Mouse (Mus musculus) naive thymus-derived CD4-positive, alpha-beta T cell, adult 5 months (primary cell): ENCODE measurements around the gene AW209491. TPM values are rescaled to one million over a fixed set of nuclear protein-coding genes. Genes with fewer than 3 reads are reported as not detected.

Experiments
- polyA plus RNA-seq: library from polyadenylated mRNA; unstranded; fragments of 100-300 nt; shearing (Covaris generic); gene quantifications from one replicate; pipeline ENCODE4 v1.2.1, GENCODE M21; 2017

Gene AW209491
- 7.8 TPM for polyA plus RNA-seq

DNA sequence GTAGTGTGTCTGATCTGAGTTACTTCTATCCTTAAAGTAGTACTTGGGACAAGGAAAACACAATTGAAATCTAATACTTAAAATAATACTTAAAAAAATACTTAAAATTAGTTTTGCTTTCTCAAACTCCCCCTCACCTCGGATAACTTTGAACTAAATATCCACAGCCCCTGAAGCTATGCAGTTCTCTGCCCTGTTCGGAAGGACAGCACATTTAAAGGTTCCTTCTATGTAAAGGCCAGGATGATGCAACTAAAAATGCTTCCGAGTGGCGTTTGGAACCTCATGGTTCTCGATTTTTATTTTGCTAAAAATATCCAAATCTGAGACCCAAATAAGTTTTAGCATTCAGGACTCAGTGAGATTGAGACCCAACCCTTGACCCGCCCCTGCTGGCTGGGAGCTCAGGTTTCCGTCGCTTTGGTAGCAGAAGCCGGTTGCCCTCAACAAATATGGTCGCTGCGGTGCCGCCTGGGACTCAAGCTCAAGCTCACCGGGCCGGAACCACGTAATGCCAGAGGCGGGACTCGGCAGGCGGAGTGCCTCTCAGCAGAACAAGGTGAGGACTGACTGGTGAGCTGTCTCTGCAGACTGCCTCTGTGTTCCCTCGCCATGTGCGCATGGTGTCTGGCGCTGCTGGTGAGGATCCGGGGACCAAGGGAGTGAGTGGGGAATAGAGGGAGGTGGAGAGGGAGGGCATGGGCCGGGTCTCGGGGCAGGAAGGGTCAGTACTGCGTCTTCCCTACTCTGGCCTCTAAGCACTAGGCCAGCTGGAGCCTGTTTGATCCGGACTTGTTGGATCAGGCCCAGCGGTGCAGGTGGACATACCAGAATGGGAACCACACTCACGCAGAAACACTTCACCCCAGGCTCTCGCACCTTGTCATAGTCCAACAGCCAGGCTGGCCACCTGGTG is at the start of gene AW209491:
Gene AW209491, plus strand, starts transcription at position 429 of the 916 bp plus-strand sequence.

DNA sequence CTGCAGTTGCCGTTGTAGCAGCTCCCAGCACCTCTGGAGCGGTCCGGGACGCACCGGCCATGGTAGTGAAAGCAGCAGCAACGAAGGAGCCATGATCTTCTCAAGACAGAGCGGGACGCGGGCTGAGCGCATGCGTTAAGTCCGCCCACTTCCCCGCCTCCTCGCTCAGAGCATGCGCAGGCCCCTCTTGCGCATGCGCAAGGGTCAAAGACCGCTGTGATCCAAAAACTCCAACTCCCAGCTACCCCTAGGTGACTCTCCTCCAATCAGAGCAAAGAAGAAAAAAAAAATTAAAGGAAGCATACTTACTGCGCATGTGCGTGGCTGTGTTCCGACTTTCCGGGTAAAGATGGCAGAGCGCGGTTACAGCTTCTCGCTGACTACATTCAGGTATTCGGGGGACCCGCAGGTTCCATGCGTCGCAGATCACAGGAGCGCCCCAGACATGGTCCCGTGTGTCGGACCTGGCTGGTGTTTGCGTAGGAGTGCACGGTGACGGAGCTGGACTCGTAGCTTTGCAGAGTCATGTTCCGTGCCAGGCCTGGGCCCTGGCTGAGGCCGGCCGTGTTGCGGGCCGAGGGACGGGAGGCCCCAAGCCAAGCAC is 16.9 kb upstream of the AW209491 start, which contains the start of the genes Mrpl32 and Psma2:
Gene Mrpl32, minus strand, starts transcription at position 240 of the 604 bp plus-strand sequence.
Gene Psma2, plus strand, starts transcription at position 315 of the 604 bp plus-strand sequence.

Other genes starting within 250 kb of the AW209491 start
- 0.26 TPM for gene Hecw1, start 106.9 kb upstream of the AW209491 start, polyA plus RNA-seq
- 101 TPM for gene Mrpl32, start 17.0 kb upstream of the AW209491 start, polyA plus RNA-seq
- gene Psma2, start 16.9 kb upstream of the AW209491 start, polyA plus RNA-seq, result 188 TPM